Mouse (Mus musculus) G1E (cell line): ENCODE measurements around the gene Naa35. TPM values are rescaled to one million over a fixed set of nuclear protein-coding genes. Genes with fewer than 3 reads are reported as not detected.

Source experiments
- ATAC-seq: 2 replicates; pipeline ENCODE4 v1.8.0; 2016; ENCODE audit warnings: mild to moderate bottlenecking; ENCODE audit not compliant: insufficient number of reproducible peaks, poor library complexity, low FRiP score, severe bottlenecking; ENCODE audit errors: extremely low read depth
- DNase-seq: peaks from one replicate; pipeline ENCODE4 v3.0.0; 2012; ENCODE audit warnings: low spot score
- H3K27me3 ChIP-seq: 2 replicates; pipeline ENCODE4 v1.6.1; 2012; ENCODE audit warnings: mild to moderate bottlenecking, low read length, inconsistent platforms; ENCODE audit not compliant: insufficient read depth
- H3K36me3 ChIP-seq: replicated peaks from 2 replicates; pipeline ENCODE3; 2012; ENCODE audit warnings: mild to moderate bottlenecking, inconsistent platforms
- H3K4me1 ChIP-seq: 2 replicates; pipeline ENCODE4 v1.6.1; 2012; ENCODE audit warnings: low read depth, low read length, inconsistent platforms, mixed read lengths; ENCODE audit not compliant: insufficient read depth
- H3K4me3 ChIP-seq: 2 replicates; pipeline ENCODE4 v1.5.1; 2012; ENCODE audit warnings: low read depth, mild to moderate bottlenecking, inconsistent platforms, low read length, moderate library complexity, mixed read lengths
- H3K9me3 ChIP-seq: replicated peaks from 2 replicates; pipeline ENCODE4 v1.6.1; 2012; ENCODE audit warnings: inconsistent platforms
- CTCF ChIP-seq: IDR thresholded peaks from 2 replicates; pipeline ENCODE4 v1.5.1; 2012; ENCODE audit warnings: low read depth, low read length, inconsistent platforms, mixed read lengths
- GATA1 ChIP-seq: IDR thresholded peaks from 2 replicates; pipeline ENCODE4 v1.6.1; 2012; ENCODE audit warnings: borderline replicate concordance, low read length, inconsistent platforms, mixed read lengths
- GATA2 ChIP-seq: IDR thresholded peaks from 2 replicates; pipeline ENCODE4 v1.6.1; 2012; ENCODE audit warnings: low read depth, low read length, inconsistent platforms, borderline replicate concordance
- POLR2AphosphoS5 ChIP-seq: IDR thresholded peaks from 2 replicates; pipeline ENCODE4 v1.6.1; 2012; ENCODE audit warnings: low read depth, low read length, inconsistent platforms; ENCODE audit not compliant: insufficient replicate concordance
- TAL1 ChIP-seq: conservative IDR thresholded peaks from 2 replicates; pipeline ENCODE4 v1.6.1; 2012; ENCODE audit warnings: low read depth, low read length, inconsistent platforms, mixed read lengths
- polyA plus RNA-seq: library from polyadenylated mRNA; stranded (reverse); fragments of >175 nt; gene quantifications from 2 replicates; pipeline ENCODE4 v1.2.3, GENCODE M21; 2012
- total RNA-seq, 2 experiments: library from RNA; stranded (forward) in 1 of 2; stranded (reverse) in 1 of 2; fragments of 200-1000 nt in 1 of 2; fragments of >200 nt in 1 of 2; fragmentation: Nextera tagmentation in 1 of 2; gene quantifications; 2 replicates each; pipeline ENCODE4 v1.2.3; 2014 to 2017

Naa35 gene
- total and polyA plus RNA-seq, 3 experiments: 8.5 to 63.7 (median 31.0) TPM

DNA sequence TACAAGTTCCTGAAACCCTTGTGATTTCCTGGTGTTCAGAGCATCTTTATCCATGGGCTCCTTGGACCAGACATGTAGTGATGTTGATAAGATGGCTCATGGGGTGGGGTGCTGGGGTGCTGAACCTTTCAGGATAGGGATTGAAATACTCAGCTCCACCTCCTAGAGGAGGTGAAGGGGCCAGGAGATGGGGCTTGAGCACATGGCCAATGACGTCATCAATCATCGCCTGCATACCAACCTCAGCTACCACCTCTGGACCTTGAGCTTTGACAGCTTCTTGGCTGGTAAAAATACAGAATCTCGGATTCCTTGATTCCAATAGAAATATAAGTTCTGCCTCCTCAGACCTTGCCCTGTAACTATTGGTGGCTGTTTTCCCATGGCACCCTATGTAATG lies 60.4 kb downstream of the Naa35 start:
- Histone ChIP-seq H3K9me3 (no peaks in the 10 kb centered on the region), H3K4me1 (peaks cover 80% of the 10 kb centered on the region), H3K36me3 (peaks cover 82% of the 10 kb centered on the region), H3K27me3 (no peaks in the 10 kb centered on the region), H3K4me3 (no peak overlapping the region)
- no peak for TF ChIP-seq CTCF
- TF ChIP-seq TAL1: no peak
- no peak for TF ChIP-seq GATA1
- no peak for TF ChIP-seq GATA2
- TF ChIP-seq POLR2AphosphoS5: no peak
- no peak for DNase-seq
- no peak for ATAC-seq

DNA sequence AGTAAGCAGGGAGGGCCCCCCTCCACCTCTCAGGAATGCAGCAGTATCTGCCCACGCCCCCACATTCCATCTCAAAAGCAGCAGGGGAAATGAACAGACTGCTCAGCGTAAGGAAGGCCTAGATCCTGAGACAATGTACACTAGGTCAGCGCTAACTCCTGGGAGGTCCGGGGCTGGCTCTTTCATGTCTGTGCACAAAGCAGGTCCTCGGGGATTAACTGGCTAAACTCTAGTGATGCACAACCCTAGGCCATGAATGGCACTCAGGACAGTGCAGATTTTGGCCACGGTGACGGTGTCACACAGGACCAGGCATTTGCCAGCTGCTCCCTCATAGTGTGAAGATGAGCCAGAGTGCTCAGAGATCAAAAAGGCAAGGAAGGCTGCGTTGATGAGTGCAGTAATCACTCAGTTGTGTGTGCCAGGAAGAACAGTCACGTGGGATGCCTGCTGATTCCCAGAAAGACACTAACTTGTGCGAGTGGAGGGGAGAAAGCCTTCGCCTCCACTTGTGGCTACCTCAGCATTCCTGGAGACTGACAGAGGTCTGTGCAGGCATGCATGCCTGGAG lies 61.7 kb downstream of the Naa35 start:
- H3K4me1 ChIP-seq: peaks cover 77% of the 10 kb centered on the region

DNA sequence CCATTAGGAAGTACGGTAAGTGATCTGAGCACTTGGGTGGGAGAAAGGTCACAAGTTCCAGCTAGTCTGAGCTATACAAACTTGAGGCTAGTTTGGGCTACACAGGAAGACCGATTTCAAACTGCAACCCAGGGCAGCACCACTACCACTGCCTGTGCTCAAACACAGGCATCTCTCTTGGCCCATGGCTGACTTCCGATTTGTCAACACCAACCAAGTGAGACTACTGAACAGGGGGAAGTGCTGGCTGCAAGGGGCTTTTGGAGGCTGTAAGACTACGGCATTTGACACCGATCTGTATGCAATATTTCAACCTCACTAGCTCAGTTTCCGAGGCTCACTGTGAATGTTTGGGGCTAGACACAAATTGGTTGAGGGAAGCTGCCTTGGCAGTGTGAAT lies 62.4 kb downstream of the Naa35 start:
- TF ChIP-seq GATA1 (no peak), GATA2 (no peak), TAL1 (no peak), CTCF (no peak), POLR2AphosphoS5 (no peak)
- peaks cover 78% of the 10 kb centered on the region for H3K4me1 ChIP-seq
- H3K9me3 ChIP-seq: no peaks in the 10 kb centered on the region
- no peak for DNase-seq
- H3K27me3 ChIP-seq: no peaks in the 10 kb centered on the region
- H3K4me3 ChIP-seq: no peak overlapping the region
- ATAC-seq: no peak
- H3K36me3 ChIP-seq: peaks cover 87% of the 10 kb centered on the region

More for the DNA sequence above, 61.7 kb downstream of the Naa35 start:
- ATAC-seq (no peak), DNase-seq (no peak)
- no peak overlapping the region for H3K4me3 ChIP-seq
- H3K27me3 ChIP-seq: no peaks in the 10 kb centered on the region
- H3K9me3 ChIP-seq: no peaks in the 10 kb centered on the region
- TF ChIP-seq POLR2AphosphoS5 (no peak), GATA2 (no peak), CTCF (no peak), TAL1 (no peak), GATA1 (no peak)
- peaks cover 85% of the 10 kb centered on the region for H3K36me3 ChIP-seq

DNA sequence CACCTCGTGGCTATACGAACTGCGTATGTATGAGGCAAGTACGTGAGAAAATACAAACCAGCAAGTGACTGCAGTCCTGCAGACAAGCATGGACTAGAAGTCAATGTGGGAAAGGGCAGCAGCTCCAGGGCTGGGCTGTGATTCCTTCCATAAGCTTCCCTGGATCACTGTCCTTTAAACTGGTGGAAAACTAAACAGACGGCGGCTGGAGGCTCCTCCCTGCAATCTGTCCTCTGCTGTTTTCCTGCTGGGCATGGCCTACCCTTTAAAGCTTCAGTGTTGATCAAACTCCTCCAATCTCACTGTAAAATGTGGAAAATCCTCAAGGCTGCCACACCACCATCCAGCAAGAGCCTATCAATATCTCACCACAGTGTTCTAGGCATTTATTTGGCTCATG lies 63.5 kb downstream of the Naa35 start:
- Histone ChIP-seq H3K27me3 (no peaks in the 10 kb centered on the region), H3K9me3 (no peaks in the 10 kb centered on the region), H3K4me3 (no peak overlapping the region), H3K4me1 (peaks cover 78% of the 10 kb centered on the region), H3K36me3 (peaks cover 89% of the 10 kb centered on the region)
- ATAC-seq: no peak
- no peak for DNase-seq
- TF ChIP-seq POLR2AphosphoS5 (no peak), GATA2 (no peak), TAL1 (no peak), CTCF (no peak), GATA1 (no peak)

GRCm38 (mm10) chr13:59649781-59650180 lies 64.7 kb downstream of the Naa35 start:
- ATAC-seq (no peak), DNase-seq (no peak)
- H3K36me3 ChIP-seq: peaks cover 99% of the 10 kb centered on the region
- no peaks in the 10 kb centered on the region for H3K27me3 ChIP-seq
- no peak overlapping the region for H3K4me3 ChIP-seq
- H3K4me1 ChIP-seq: peaks cover 88% of the 10 kb centered on the region
- H3K9me3 ChIP-seq: no peaks in the 10 kb centered on the region
- TF ChIP-seq GATA1: no peak
- TF ChIP-seq GATA2: no peak
- TF ChIP-seq CTCF: no peak
- no peak for TF ChIP-seq POLR2AphosphoS5
- TF ChIP-seq TAL1: no peak

DNA sequence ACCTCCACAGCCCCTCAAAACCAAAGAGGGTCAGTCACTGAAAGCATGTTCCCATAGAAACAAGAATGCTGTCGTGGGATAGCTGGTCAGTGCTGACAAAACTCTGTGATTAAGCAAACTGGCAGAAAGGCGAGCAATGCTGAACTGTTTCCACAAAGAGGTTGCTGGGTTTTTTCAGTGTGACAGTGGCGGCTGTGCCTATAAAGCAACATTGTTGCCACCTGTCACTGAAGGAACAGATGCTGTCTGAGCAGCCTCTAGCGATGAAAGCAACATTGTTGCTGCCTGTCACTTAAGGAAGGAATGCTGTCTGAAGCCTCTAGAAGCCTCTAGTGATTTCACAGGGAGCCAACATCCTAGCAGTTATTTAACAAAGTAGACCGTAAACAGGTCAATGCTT lies 67.6 kb downstream of the Naa35 start:
- Histone ChIP-seq H3K9me3 (no peaks in the 10 kb centered on the region), H3K27me3 (no peaks in the 10 kb centered on the region), H3K36me3 (peaks cover 99% of the 10 kb centered on the region), H3K4me1 (peaks cover 86% of the 10 kb centered on the region), H3K4me3 (no peak overlapping the region)
- no peak for DNase-seq
- ATAC-seq: no peak
- no peak for TF ChIP-seq POLR2AphosphoS5
